Mouse (Mus musculus) midbrain, embryonic 15.5 days (tissue): Measurements from ENCODE around the gene Gabpb1. TPM values are rescaled to one million over a fixed set of nuclear protein-coding genes. Genes with fewer than 3 reads are reported as not detected.

Experiments used
- ATAC-seq: fragments of 200-750 bp; cut with Nextera tagmentation; replicated peaks from 2 replicates; pipeline ENCODE4 v1.8.0; 2017; ENCODE audit warnings: moderate TSS enrichment
- H3K27ac ChIP-seq: fragments of 300-500 bp; sonication (generic); 2 replicates; pipeline ENCODE4 v1.5.1; 2015; ENCODE audit warnings: mild to moderate bottlenecking, inconsistent platforms
- H3K27me3 ChIP-seq: fragments of 300-500 bp; sonication (generic); replicated peaks from 2 replicates; pipeline ENCODE4 v1.6.1; 2015; ENCODE audit warnings: inconsistent platforms
- H3K36me3 ChIP-seq: fragments of 300-500 bp; sonication (generic); replicated peaks from 2 replicates; pipeline ENCODE4 v1.6.1; 2015; ENCODE audit warnings: inconsistent platforms
- H3K4me1 ChIP-seq: fragments of 300-500 bp; sonication (generic); 2 replicates; pipeline ENCODE4 v1.6.1; 2015; ENCODE audit warnings: inconsistent platforms
- H3K4me2 ChIP-seq: fragments of 300-500 bp; sonication (generic); 2 replicates; pipeline ENCODE4 v1.6.1; 2015; ENCODE audit warnings: inconsistent platforms, mild to moderate bottlenecking, moderate library complexity
- H3K4me3 ChIP-seq: fragments of 300-500 bp; sonication (generic); 2 replicates; pipeline ENCODE4 v1.5.1; 2015; ENCODE audit warnings: mild to moderate bottlenecking, inconsistent platforms
- H3K9ac ChIP-seq: fragments of 300-500 bp; sonication (generic); 2 replicates; pipeline ENCODE4 v1.6.1; 2015; ENCODE audit warnings: mild to moderate bottlenecking, inconsistent platforms
- H3K9me3 ChIP-seq: fragments of 300-500 bp; sonication (generic); 2 replicates; pipeline ENCODE4 v1.6.1; 2016; ENCODE audit warnings: inconsistent platforms
- WGBS: fragments of 180-500 bp; shearing (Covaris S2); methylation state at CpG from one replicate; pipeline ENCODE4 v1.1.7; 2015; ENCODE audit warnings: mixed read lengths; 5-methylcytosine and 5-hydroxymethylcytosine counted together
- polyA plus RNA-seq: library from polyadenylated mRNA; unstranded; fragments of >200 nt; fragmentation: Nextera tagmentation; extraction: Ambion mirVana; gene quantifications from 2 replicates; pipeline ENCODE4 v1.2.1, GENCODE M21; 2015

The Gabpb1 gene
- polyA plus RNA-seq, 1 experiment from 2014 or later: 44.1 TPM

DNA sequence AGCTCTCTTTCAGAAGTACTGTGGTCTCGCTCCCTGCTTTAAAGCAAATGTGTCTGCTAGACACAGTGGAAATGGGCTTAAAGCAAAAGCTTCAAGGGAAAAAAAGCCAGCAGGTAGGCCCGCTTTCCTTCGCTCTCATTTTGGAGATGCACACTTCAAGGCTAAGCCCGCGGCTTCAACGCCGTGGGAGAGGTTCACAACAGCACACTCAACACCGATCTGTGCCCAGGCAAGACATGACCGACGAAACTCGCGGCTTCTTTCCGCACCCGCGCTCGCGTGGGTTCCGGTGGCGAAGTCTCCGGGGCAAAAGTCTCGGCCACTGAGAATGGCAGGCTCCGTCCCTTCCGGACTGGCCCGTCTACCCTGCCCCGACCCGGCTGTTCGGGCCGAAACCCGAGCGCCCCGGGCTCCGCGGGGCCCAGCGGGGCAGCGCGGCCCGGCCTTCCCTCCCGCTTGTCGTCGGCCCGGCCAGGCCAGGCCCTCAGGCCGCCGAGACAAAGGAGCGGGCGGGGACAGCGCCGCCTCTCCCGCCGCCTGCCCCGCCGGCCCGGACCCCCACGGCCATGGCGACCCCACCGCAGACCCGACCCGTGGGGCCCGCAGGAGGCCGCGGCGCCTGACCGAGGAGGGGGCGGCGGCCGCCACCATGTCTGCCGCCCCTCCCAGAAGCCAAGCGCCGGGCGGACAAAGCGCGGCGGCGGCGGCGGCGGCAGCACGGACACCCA, 1.5 kb downstream of the Gabpb1 start:
- H3K4me3 ChIP-seq: peak overlapping the region; percentile 68
- H3K4me2 ChIP-seq: peak overlapping the region; percentile 83
- H3K4me1 ChIP-seq: peaks cover 45% of the 10 kb centered on the region
- H3K27me3 ChIP-seq: no peaks in the 10 kb centered on the region
- peak overlapping the region; percentile 100 for H3K27ac ChIP-seq
- H3K9ac ChIP-seq: peak overlapping the region; percentile 92
- peak; percentile 73 for ATAC-seq
- no peaks in the 10 kb centered on the region for H3K9me3 ChIP-seq
- H3K36me3 ChIP-seq: no peaks in the 10 kb centered on the region
- whole genome bisulfite sequencing: under 1% methylated on average over 63 of the region's 77 CpGs

GRCm38 (mm10) chr2:126673317-126674242, 2.6 kb downstream of the Gabpb1 start:
- ATAC-seq: no peak
- WGBS: 64% methylated on average over 13 of the region's 13 CpGs

DNA sequence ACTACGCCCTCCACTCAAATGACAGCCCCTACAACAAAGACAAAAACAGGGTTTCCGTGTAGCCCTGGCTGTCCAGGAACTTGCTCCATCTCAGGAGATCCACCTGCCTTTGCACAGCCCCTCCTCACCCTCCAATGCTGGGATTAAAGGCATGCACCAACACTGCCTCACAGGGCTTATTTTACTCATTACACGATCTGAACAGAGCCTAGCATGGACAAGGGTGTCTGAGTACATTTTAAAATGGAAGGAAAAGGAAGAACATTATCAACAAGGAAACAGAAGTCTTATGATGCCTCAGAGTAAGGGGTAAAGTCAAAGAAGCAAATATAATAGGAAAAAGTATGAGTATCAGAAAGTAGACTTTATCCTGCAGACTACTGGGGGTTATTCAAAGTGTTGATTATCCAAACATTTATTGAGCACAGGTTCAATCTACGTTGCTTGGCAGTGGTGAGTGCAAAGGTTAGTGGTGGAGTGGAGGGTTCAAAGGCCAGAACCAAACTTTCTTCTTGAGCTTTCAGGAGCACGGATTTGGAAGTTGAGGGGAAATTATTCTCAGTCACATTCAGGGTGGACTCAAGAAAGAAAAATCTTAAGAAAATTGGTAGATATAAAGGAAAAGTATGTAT, 7.4 kb downstream of the Gabpb1 start:
- Histone ChIP-seq H3K4me2 (no peak overlapping the region), H3K4me3 (no peak overlapping the region), H3K36me3 (no peaks in the 10 kb centered on the region), H3K9me3 (no peaks in the 10 kb centered on the region), H3K27me3 (no peaks in the 10 kb centered on the region), H3K4me1 (peaks cover 25% of the 10 kb centered on the region), H3K27ac (no peak overlapping the region), H3K9ac (no peak overlapping the region)
- WGBS: 95% methylated on average over 5 of the region's 5 CpGs
- ATAC-seq: no peak

More at GRCm38 (mm10) chr2:126673317-126674242, 2.6 kb downstream of the Gabpb1 start:
- Histone ChIP-seq H3K4me3 (peak overlapping the region; percentile 68), H3K4me2 (peak overlapping the region; percentile 83), H3K4me1 (peaks cover 45% of the 10 kb centered on the region), H3K9me3 (no peaks in the 10 kb centered on the region), H3K27ac (peak overlapping the region; percentile 100; the same call in 1 of the 2 replicates), H3K36me3 (no peaks in the 10 kb centered on the region), H3K27me3 (no peaks in the 10 kb centered on the region), H3K9ac (peak overlapping the region; percentile 92)

DNA sequence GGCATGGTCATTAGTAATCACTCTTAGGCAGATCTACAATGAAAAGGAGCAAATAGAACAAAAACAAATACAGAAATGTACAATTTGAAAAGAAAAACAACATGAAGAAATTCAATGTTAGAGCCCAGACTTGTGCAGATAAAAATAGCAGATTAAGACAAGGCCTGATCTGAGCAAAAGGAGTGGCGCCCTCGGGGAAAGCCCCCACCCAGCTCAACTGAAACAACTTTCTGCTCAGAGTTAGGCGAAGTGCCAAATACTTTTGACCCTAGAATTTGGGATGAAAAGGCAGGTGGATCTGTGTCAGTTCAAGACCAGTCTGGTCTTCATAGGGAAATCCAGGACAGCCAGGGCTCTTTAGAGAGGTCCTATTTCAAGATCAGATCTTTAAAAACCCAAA, 10.2 kb downstream of the Gabpb1 start:
- no peak overlapping the region for H3K4me2 ChIP-seq
- H3K9ac ChIP-seq: no peak overlapping the region
- no peaks in the 10 kb centered on the region for H3K36me3 ChIP-seq
- no peak for ATAC-seq
- 92% methylated on average over 3 of the region's 3 CpGs for WGBS
- no peak overlapping the region for H3K27ac ChIP-seq
- H3K27me3 ChIP-seq: no peaks in the 10 kb centered on the region
- H3K9me3 ChIP-seq: no peaks in the 10 kb centered on the region
- H3K4me3 ChIP-seq: no peak overlapping the region
- H3K4me1 ChIP-seq: no peaks in the 10 kb centered on the region

GRCm38 (mm10) chr2:126663481-126663880, 12.7 kb downstream of the Gabpb1 start:
- H3K4me1 ChIP-seq: no peaks in the 10 kb centered on the region
- no peak overlapping the region for H3K9ac ChIP-seq
- H3K4me3 ChIP-seq: no peak overlapping the region
- H3K27me3 ChIP-seq: no peaks in the 10 kb centered on the region
- no peak overlapping the region for H3K27ac ChIP-seq
- 61% methylated on average over 4 of the region's 4 CpGs for WGBS
- no peak overlapping the region for H3K4me2 ChIP-seq
- no peaks in the 10 kb centered on the region for H3K9me3 ChIP-seq
- ATAC-seq: 0 out of 2 replicates have a peak, but pooled peaks have one; percentile 30
- H3K36me3 ChIP-seq: no peaks in the 10 kb centered on the region

DNA sequence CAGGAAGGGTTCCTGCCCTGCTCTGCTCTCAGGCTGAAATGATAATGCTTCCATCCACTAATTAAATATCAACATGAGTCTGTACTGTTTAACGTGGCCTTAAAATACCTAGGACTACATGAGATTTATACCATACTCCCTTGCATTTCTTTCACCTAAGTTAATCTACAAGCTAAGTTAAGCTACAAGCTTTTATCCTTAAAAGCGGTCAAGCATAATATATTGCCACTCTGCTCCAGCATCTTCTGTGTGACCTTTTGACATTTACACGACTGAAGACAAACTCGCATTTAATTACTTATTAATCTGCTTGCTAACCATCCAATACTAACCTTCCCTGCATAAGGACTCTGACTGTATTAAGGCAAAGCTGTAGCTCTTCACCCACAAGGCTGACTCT, 23.2 kb downstream of the Gabpb1 start:
- Histone ChIP-seq H3K4me2 (no peak overlapping the region), H3K9me3 (no peaks in the 10 kb centered on the region), H3K36me3 (peaks cover 12% of the 10 kb centered on the region), H3K4me3 (no peak overlapping the region), H3K4me1 (no peaks in the 10 kb centered on the region), H3K9ac (no peak overlapping the region), H3K27me3 (no peaks in the 10 kb centered on the region), H3K27ac (no peak overlapping the region)
- WGBS: 80% methylated on average over 4 of the region's 4 CpGs
- ATAC-seq: no peak

GRCm38 (mm10) chr2:126647762-126648161, 28.4 kb downstream of the Gabpb1 start:
- Histone ChIP-seq H3K27me3 (no peaks in the 10 kb centered on the region), H3K36me3 (peaks cover 32% of the 10 kb centered on the region), H3K27ac (no peak overlapping the region), H3K9me3 (no peaks in the 10 kb centered on the region), H3K4me2 (no peak overlapping the region), H3K4me3 (no peak overlapping the region), H3K4me1 (no peaks in the 10 kb centered on the region), H3K9ac (no peak overlapping the region)
- 92% methylated on average over 3 of the region's 3 CpGs for WGBS
- no peak for ATAC-seq

DNA sequence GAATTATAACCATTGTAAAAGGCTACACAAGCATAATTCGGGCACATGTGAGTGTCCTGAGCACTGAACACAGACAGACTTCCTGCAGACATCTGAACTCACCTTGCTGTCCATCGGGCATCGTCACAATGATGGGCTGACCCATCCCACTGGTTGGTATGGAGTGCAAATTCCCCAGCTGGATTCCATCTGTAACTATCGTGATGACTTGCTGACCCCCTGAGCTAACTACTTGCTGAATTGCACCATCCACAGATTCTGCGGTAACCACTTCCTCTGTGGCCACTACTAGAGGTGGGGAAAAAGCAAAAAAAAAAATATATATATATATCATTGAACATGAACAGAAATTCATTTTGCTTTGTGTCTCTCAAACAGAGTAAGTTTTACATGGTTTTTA, 29.7 kb downstream of the Gabpb1 start:
- Histone ChIP-seq H3K4me2 (no peak overlapping the region), H3K27me3 (no peaks in the 10 kb centered on the region), H3K4me1 (no peaks in the 10 kb centered on the region), H3K4me3 (no peak overlapping the region), H3K9ac (no peak overlapping the region), H3K9me3 (no peaks in the 10 kb centered on the region), H3K36me3 (peaks cover 37% of the 10 kb centered on the region), H3K27ac (no peak overlapping the region)
- WGBS: 94% methylated on average over 5 of the region's 5 CpGs
- no peak for ATAC-seq

DNA sequence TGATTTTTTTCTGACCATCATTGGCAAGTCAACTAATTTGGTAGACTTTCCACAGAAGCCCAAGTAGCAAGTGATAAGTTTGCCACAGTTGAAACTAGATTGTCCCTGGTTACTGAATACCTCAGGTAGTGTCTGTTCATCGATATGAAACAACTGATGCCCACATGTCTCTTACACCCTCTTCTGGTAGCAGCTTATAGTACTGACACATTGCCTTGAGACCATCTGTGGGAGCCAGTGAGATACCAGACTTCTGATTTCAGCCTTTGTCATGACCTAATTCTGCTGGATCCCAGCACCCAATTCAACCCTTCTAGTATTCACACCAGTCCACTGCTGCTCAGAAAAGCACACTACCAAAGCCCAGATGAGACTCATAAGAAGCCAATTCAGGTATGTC, 31.4 kb downstream of the Gabpb1 start:
- Histone ChIP-seq H3K9ac (no peak overlapping the region), H3K27me3 (no peaks in the 10 kb centered on the region), H3K4me2 (no peak overlapping the region), H3K4me3 (no peak overlapping the region), H3K36me3 (peaks cover 42% of the 10 kb centered on the region), H3K9me3 (no peaks in the 10 kb centered on the region), H3K27ac (no peak overlapping the region), H3K4me1 (no peaks in the 10 kb centered on the region)
- ATAC-seq: no peak
- 96% methylated on average over 1 of the region's 1 CpGs for WGBS

GRCm38 (mm10) chr2:126640298-126640697, 35.8 kb downstream of the Gabpb1 start:
- no peaks in the 10 kb centered on the region for H3K4me1 ChIP-seq
- peaks cover 28% of the 10 kb centered on the region for H3K36me3 ChIP-seq
- no peaks in the 10 kb centered on the region for H3K27me3 ChIP-seq
- H3K4me2 ChIP-seq: no peak overlapping the region
- no peak overlapping the region for H3K4me3 ChIP-seq
- H3K9me3 ChIP-seq: no peaks in the 10 kb centered on the region
- WGBS: 83% methylated on average over 2 of the region's 2 CpGs
- no peak for ATAC-seq
- no peak overlapping the region for H3K9ac ChIP-seq
- no peak overlapping the region for H3K27ac ChIP-seq

DNA sequence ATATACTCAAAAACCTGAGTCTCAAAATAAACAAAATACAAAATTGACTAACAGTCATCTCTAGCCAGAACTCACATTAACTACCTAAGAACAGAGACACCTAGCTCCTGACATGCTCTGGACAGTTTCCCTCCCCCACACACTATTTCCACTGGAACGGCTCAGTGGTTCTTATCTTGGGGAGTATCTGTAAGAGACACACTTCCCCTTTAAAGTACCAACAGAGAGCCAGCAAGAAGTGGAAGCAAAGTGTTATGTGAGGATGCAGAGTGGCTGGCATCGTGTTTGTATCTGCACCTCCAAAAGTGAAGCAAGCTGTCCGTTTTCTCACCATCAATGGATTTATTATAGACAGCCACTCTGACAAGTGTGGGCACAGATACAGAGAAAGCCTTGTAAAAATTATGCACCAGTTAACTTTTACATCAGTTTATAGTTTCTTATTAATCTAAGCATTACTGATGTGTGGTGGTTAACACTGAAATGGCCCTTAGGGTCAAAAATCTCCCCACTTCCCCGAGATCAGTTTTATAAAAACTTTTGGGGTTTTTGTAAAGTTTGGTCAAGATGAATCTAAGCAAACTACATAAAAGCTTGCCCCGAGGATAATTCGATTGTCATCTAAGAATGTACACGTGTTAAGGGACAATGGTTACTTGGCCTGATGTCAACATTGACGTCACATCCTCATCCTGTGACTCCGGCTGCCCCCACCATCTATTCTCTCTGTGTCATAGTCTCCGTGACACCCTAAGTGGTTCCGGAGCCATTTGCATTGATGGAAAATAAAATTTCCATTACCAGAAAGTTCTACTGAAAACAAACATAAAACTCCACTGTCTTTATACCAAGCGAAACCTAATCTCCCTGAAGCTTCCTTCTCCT, 40.0 kb downstream of the Gabpb1 start:
- Histone ChIP-seq H3K27me3 (no peaks in the 10 kb centered on the region), H3K4me2 (no peak overlapping the region), H3K27ac (no peak overlapping the region), H3K4me3 (no peak overlapping the region), H3K9me3 (no peaks in the 10 kb centered on the region), H3K36me3 (peaks cover 12% of the 10 kb centered on the region), H3K4me1 (no peaks in the 10 kb centered on the region), H3K9ac (no peak overlapping the region)
- no peak for ATAC-seq
- WGBS: 86% methylated on average over 12 of the region's 12 CpGs
